Mouse (Mus musculus) G1E-ER4 (cell line): ENCODE measurements around the gene Gm5483. TPM values are rescaled to one million over a fixed set of nuclear protein-coding genes. Genes with fewer than 3 reads are reported as not detected.
"Not testable (repeated sequence)": the region's sequence is repeated elsewhere in the genome, so short reads cannot be mapped to it uniquely, and the experiment has no call there.

Experiments used
- GATA1 ChIP-seq: IDR thresholded peaks from one replicate; pipeline ENCODE4 v1.8.0; 2012; ENCODE audit warnings: low read length, inconsistent platforms
- polyA plus RNA-seq: library from polyadenylated mRNA; stranded (reverse); fragments of >175 nt; gene quantifications from 2 replicates; pipeline ENCODE4 v1.2.3, GENCODE M21; 2012

Gene Gm5483
- not detected in 2 replicates for polyA plus RNA-seq

GRCm38 (mm10) chr16:36183912-36184311 is at the start of gene Gm5483:
Gene Gm5483, plus strand, starts transcription at chr16:36184212.
- not testable (repeated sequence) for TF ChIP-seq GATA1

GRCm38 (mm10) chr16:36138201-36138600 is 45.8 kb upstream of the Gm5483 start:
- TF ChIP-seq GATA1 = no peak

GRCm38 (mm10) chr16:36156402-36156975 is 27.5 kb upstream of the Gm5483 start, which contains the start of gene Stfa2l1:
Gene Stfa2l1, plus strand, starts transcription at chr16:36156811.
- TF ChIP-seq GATA1 = no peak

GRCm38 (mm10) chr16:36176108-36176507 is 7.9 kb upstream of the Gm5483 start:
- TF ChIP-seq GATA1 = no peak

GRCm38 (mm10) chr16:36179910-36180309 is 4.1 kb upstream of the Gm5483 start:
- no peak for TF ChIP-seq GATA1

GRCm38 (mm10) chr16:36199226-36199625 is 15.2 kb downstream of the Gm5483 start:
- no peak for TF ChIP-seq GATA1

GRCm38 (mm10) chr16:36203846-36204245 is 19.8 kb downstream of the Gm5483 start:
- TF ChIP-seq GATA1 = no peak

- TF ChIP-seq GATA1 = no peak
Observed at GRCm38 (mm10) chr16:36209967-36210453, 26.0 kb downstream of the Gm5483 start, which contains the start of gene Gm5416. Gene Gm5416, plus strand, starts transcription at chr16:36210403.

- not testable (repeated sequence) for TF ChIP-seq GATA1
Observed at GRCm38 (mm10) chr16:36221168-36221567, 37.2 kb downstream of the Gm5483 start, which contains the start of gene 2010005H15Rik. Gene 2010005H15Rik, plus strand, starts transcription at chr16:36221468.

Other genes with a start within 250 kb of the Gm5483 start
- gene Parp9, start 245.7 kb upstream of the Gm5483 start, polyA plus RNA-seq = 1.3 and 2.0 TPM in 2 replicates
- 2.3 and 2.8 TPM in 2 replicates for gene Dtx3l, start 245.1 kb upstream of the Gm5483 start, polyA plus RNA-seq
- gene Kpna1, start 205.5 kb upstream of the Gm5483 start, polyA plus RNA-seq = 46.7 and 66.0 TPM in 2 replicates
- gene Wdr5b, start 143.0 kb upstream of the Gm5483 start, polyA plus RNA-seq = 0.22 and 0.35 TPM in 2 replicates
- gene Fam162a, start 112.6 kb upstream of the Gm5483 start, polyA plus RNA-seq = 162 and 401 TPM in 2 replicates
- gene Ccdc58, start 112.5 kb upstream of the Gm5483 start, polyA plus RNA-seq = 5.6 and 8.0 TPM in 2 replicates
- not detected in 2 replicates for gene Csta1, start 53.0 kb upstream of the Gm5483 start, polyA plus RNA-seq
- gene Stfa2l1, start 27.4 kb upstream of the Gm5483 start, polyA plus RNA-seq = not detected in 2 replicates
- gene Gm5416, start 26.2 kb downstream of the Gm5483 start, polyA plus RNA-seq = not detected in 2 replicates
- not detected in 2 replicates for gene 2010005H15Rik, start 37.3 kb downstream of the Gm5483 start, polyA plus RNA-seq
- not detected in 2 replicates for gene Stfa1, start 92.7 kb downstream of the Gm5483 start, polyA plus RNA-seq
- not detected in 2 replicates for gene BC117090, start 150.1 kb downstream of the Gm5483 start, polyA plus RNA-seq
- gene BC100530, start 183.5 kb downstream of the Gm5483 start, polyA plus RNA-seq = not detected in 2 replicates
- gene Stfa2, start 224.2 kb downstream of the Gm5483 start, polyA plus RNA-seq = not detected in 2 replicates